Mouse (Mus musculus) common myeloid progenitor, adult 5-6 weeks (primary cell): ENCODE measurements around the gene Sart3. TPM values are rescaled to one million over a fixed set of nuclear protein-coding genes. Genes with fewer than 3 reads are reported as not detected.

Experiments used
- ATAC-seq: replicated peaks from 2 replicates; pipeline ENCODE4 v1.8.0; 2016; ENCODE audit warnings: low read depth, mild to moderate bottlenecking, moderate TSS enrichment, inconsistent platforms; ENCODE audit not compliant: poor library complexity, severe bottlenecking
- total RNA-seq: library from RNA; stranded (forward); fragments of 200-1000, 187-1606 nt; gene quantifications from 2 replicates; pipeline ENCODE4 v1.2.3, GENCODE M21; 2017

The Sart3 gene
- total RNA-seq, 1 experiment from 2014 or later: 62.7 TPM

- ATAC-seq: peak; percentile 71
Measured at GRCm38 (mm10) chr5:113771213-113772162, 822 bp downstream of the Sart3 start.

GRCm38 (mm10) chr5:113768806-113769205 lies 3.5 kb downstream of the Sart3 start:
- ATAC-seq: no peak

- ATAC-seq: no peak
Measured at GRCm38 (mm10) chr5:113765641-113766526, 6.4 kb downstream of the Sart3 start.

GRCm38 (mm10) chr5:113764426-113764825 lies 7.9 kb downstream of the Sart3 start:
- no peak for ATAC-seq

GRCm38 (mm10) chr5:113761585-113761984 lies 10.7 kb downstream of the Sart3 start:
- peak; percentile 22; the same call in 1 of the 2 replicates for ATAC-seq

GRCm38 (mm10) chr5:113755347-113756030 lies 16.8 kb downstream of the Sart3 start:
- no peak for ATAC-seq

GRCm38 (mm10) chr5:113751521-113752157 lies 20.7 kb downstream of the Sart3 start:
- no peak for ATAC-seq

GRCm38 (mm10) chr5:113748556-113749331 lies 23.6 kb downstream of the Sart3 start:
- no peak for ATAC-seq

- ATAC-seq: no peak
Measured at GRCm38 (mm10) chr5:113747629-113748028, 24.7 kb downstream of the Sart3 start.

GRCm38 (mm10) chr5:113737607-113738237 lies 34.6 kb downstream of the Sart3 start:
- ATAC-seq: no peak

GRCm38 (mm10) chr5:113736522-113737164 lies 35.7 kb downstream of the Sart3 start:
- no peak for ATAC-seq

- ATAC-seq: no peak
Measured at GRCm38 (mm10) chr5:113736113-113736502, 36.2 kb downstream of the Sart3 start.

- peak; percentile 97 for ATAC-seq
Measured at GRCm38 (mm10) chr5:113735345-113736112, 36.8 kb downstream of the Sart3 start, which contains the start of gene Ficd. Gene Ficd, plus strand, starts transcription at chr5:113735803.

GRCm38 (mm10) chr5:113735023-113735344 lies 37.3 kb downstream of the Sart3 start:
- ATAC-seq: no peak

GRCm38 (mm10) chr5:113734376-113734775 lies 37.9 kb downstream of the Sart3 start:
- no peak for ATAC-seq

- ATAC-seq: no peak
Measured at GRCm38 (mm10) chr5:113732182-113732581, 40.1 kb downstream of the Sart3 start.

GRCm38 (mm10) chr5:113731174-113731573 lies 41.1 kb downstream of the Sart3 start:
- ATAC-seq: no peak
